Mouse (Mus musculus) right cerebral cortex, postnatal 25 days (tissue): ENCODE results near the gene Txndc15.
"Not testable (repeated sequence)": the region's sequence is repeated elsewhere in the genome, so short reads cannot be mapped to it uniquely, and the experiment has no call there.

Experiments
- DNase-seq: peaks from one replicate; pipeline ENCODE4 v3.0.0; 2022

Gene Txndc15

DNA sequence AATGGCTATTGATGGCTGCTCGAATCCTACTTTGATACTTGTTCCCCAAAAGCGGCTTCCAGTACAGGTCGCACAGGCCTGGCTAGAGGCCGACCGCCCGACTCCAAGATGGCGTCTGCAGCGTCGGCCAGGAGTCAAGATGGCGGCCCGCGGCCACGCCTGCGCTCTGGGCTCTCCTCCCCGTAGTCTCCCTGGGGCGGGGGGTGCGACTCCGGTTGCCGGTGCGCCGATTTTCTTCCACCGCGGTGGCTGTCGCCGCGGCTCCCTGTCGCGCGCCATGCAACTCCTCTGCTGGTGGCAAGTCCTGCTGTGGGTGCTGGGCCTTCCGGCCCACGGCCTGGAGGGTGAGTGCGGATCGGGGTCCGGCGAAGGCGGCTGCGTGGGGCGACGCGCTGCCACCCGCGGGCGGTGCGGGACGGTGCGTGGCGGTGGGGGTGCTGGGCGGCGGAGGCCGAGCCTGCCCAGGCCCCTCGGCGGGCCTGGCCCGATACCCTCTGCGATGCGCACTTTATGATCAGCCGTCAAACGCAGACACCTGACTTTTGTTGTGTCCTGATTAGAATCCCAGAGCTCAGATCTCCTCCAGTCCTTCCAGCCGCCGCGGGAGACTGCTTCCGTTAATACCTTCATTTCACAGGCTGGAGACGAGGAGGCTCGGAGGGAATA, at the start of gene Txndc15:
Gene Txndc15, plus strand, starts transcription at position 150 of the 666 bp plus-strand sequence.
- DNase-seq: peak; percentile 87

- no peak for DNase-seq
Observed at GRCm38 (mm10) chr13:55668550-55668949, 45.9 kb upstream of the Txndc15 start.

GRCm38 (mm10) chr13:55672711-55673110, 41.7 kb upstream of the Txndc15 start:
- DNase-seq: no peak

DNA sequence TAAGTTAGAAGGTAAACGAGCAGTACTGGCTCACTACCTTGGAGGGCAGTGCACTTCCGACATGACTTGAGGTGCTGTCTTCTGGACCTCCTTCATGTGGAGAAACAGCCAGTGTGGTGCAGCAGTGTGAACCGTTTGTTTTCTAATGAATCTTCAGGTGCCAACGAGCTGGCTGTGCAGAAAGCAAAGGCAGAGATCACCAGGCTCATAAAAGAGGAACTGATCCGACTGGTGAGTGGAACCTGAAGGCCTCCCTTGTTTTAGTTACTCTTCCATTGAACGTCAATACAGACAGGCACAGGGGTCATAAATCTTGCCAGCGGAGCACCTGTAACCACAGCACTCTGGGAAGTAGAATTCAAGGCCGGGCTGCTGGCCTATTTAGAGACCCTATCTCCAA, 37.1 kb upstream of the Txndc15 start:
- no peak for DNase-seq

GRCm38 (mm10) chr13:55682201-55682600, 32.2 kb upstream of the Txndc15 start:
- DNase-seq: no peak

GRCm38 (mm10) chr13:55683581-55683980, 30.9 kb upstream of the Txndc15 start:
- DNase-seq: no peak

DNA sequence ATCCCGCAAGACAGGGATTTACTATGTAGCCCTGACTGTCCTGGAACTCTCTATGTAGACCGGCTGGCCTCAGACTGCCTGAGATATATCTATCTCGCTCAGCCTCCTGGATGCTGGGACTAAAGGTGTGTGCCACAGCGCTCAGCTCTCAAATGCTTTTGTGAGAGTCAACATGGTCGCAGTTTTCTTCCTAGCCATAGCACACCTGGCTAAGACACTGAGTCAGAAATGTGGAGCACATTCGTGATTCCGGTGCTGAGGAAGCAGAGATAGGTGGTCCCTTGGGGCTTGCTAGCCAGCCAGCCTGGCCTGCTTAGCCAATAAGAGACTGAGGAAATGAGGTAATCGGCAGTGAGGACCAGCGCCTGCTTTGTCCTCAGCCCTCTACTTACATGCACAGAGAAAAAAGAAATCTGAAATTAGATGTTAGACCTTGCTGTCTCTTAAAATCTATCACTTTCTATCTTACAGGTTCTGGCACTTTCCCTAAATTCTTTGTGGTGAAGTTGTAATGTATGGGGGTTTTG, 28.3 kb upstream of the Txndc15 start:
- DNase-seq: no peak

DNA sequence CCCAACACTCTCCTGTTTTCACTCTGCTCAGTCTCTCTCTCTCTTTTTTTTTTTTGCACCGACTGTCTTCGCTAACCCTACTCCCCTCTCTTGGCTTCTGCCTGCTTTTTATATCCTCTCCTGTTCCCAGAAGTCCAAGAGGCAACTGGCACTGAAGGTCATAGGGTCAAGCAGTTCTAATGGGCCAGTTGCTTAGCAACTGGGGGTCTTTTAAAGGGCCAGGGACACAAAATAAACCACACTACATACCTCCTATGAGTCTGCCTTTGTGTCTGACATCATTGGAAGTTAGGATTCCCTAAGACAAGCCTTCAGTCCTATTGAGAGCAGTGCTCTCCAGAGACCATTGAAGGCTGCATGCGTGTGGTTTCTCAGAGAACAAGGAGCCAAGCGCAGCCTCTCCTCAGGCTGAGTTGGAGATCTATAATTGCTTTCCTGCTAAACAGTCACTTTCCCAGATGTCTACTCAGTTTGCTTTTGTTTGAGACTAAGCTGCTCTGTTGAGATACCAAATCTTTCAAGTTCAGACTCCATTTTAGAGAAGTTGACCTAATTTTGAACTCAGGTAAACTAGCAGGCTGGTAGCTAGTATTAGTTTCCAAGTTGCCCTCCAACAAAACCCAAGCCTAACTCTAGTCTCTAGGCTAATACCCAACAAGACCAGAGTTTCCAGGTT, 26.4 kb upstream of the Txndc15 start:
- no peak for DNase-seq

DNA sequence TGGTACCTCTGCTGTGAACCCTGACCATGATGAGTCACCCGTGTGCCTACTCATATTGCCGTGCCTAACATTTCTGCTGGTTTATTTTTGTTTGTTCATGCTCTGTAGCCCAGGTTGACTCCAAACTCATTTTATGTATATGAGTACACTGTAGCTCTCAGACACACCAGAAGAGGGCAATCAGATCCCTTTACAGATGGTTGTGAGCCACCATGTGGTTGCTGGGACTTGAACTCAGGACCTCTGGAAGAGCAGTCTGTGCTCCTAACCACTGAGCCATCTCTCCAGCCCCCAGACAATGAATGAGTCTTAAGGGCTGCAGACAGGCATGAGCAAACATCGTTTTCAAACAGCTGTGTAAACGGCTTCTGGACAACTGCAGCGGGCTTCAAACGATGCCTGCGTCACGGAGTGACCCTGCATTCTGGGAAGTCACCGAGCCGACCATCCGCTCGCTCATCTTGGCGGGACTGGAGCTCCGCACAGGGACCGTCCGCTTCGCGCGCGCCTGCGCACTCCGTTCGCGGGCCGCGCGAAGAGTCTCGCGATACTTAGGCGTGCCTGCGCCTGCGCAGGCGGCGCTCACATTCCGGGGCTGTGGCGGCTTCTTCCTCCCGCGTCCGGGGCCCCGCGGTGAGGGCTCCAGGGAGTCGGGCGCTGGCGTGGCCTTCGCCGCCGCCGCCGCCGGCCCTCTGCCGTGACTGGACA, 21.8 kb upstream of the Txndc15 start, which contains the start of gene B230219D22Rik:
Gene B230219D22Rik, plus strand, starts transcription at position 590 of the 708 bp plus-strand sequence.
- DNase-seq: peak; percentile 91

DNA sequence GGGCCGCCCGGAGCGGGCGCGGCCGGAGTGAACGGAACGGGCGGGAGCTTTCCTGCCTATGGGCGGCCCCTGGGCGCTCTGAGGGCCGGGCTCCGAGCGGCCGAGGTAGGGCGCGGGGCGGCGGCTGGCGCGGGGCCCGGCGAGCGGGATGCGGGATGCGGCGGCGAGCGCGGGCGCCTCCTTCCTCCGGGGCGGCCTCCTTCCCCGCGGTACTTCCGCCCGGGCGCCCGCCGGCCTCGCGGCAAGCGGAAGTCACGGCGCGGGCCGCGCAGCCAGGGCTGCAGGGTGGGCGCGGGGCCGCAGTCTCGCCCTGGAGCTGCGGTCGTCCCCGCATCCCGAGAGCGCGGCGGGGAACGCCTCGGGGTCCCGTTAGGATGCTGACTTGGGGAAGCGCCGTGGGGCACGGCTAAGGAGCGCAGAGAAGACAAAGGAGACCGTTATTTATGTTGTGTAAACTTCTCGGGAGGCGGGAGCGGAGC, 21.2 kb upstream of the Txndc15 start:
- no peak for DNase-seq

- DNase-seq: no peak
Observed at GRCm38 (mm10) chr13:55694110-55694509, 20.3 kb upstream of the Txndc15 start.

DNA sequence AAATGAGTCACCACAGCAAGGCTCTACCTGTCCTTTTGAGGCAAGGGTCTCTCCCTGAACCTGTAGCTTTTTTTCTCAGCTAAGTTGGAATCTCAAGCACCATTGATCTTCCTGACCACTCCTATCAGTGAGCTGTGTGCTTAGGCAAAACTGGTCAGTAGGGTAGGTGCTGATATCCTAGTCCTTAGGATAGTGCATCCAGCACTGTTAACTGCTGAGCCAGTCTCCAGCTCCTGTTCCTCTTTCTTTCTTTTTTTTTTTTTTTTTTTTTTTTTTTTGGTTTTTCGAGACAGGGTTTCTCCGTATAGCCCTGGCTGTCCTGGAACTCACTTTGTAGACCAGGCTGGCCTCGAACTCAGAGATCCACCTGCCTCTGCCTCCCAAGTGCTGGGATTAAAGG, 18.5 kb upstream of the Txndc15 start:
- DNase-seq: not testable (repeated sequence)

GRCm38 (mm10) chr13:55704301-55704700, 10.1 kb upstream of the Txndc15 start:
- DNase-seq: no peak

GRCm38 (mm10) chr13:55712846-55713245, 1.6 kb upstream of the Txndc15 start:
- no peak for DNase-seq

- no peak for DNase-seq
Observed at GRCm38 (mm10) chr13:55715167-55715512, 690 bp downstream of the Txndc15 start.

- no peak for DNase-seq
Observed at GRCm38 (mm10) chr13:55715908-55716510, 1.6 kb downstream of the Txndc15 start.

DNA sequence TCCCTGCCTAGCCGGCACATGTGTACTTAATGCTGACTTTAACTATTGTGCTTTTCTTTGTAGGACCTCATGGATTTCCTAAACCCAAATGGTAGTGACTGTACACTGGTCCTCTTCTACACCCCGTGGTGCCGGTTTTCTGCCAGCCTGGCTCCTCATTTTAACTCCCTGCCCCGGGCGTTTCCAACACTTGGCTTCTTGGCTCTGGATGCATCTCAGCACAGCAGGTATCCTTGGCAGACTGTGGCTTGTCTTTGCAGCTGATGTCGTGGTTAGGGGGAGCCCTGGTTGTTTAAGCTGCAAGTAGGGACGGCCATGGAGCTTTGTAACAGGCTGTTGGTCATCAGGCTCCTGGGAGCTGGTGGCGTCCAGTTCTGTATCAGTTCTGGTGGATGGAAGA, 7.1 kb downstream of the Txndc15 start:
- no peak for DNase-seq

- DNase-seq: no peak
Observed at GRCm38 (mm10) chr13:55721995-55722394, 7.5 kb downstream of the Txndc15 start.

DNA sequence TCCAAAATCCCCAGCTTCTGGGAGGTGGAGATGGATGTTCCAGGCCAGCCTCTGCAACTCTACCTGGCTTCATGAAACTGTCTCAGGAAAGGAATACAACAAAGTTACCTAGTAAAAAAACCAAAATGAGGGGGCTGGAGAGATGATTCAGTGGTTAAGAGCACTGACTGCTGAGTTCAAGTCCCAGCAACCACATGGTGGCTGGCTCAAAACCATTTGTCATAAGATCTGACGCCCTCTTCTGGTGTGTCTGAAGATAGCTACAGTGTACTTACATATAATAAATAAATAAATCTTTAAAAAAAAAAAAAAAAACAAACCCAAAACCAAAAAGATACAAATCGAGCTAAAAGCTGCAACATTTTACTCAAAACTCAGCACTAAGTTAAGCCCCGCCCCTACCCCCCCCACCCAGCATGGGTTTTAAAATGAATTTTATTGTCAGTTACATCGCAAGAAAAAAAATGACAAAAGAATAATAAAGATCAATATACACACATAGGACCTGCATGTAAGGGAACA, 12.2 kb downstream of the Txndc15 start:
- no peak for DNase-seq

GRCm38 (mm10) chr13:55727120-55727838, 12.8 kb downstream of the Txndc15 start, which contains the start of gene Pcbd2:
Pcbd2 (plus strand) TSS chr13:55727368.
- peak; percentile 86 for DNase-seq

DNA sequence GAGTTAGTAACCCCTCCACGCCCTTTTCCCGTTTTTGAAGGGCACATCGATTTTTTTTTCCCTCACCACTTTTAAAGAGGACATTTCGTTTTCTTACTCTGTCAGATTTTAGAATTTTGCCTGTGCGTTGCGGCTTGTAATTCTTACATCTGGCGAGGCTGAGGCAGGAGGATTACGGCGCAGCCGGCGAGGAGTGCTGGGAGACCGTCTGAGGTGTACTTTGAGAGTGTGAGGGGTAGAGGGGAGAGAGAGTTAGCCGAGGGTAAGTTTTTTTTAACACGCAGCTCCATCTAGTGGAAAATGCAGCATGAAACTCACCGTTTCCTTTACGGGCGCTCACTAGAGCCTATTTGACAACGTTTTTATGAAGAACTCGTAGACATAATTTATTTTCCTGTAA, 13.4 kb downstream of the Txndc15 start:
- DNase-seq: peak; percentile 50

- no peak for DNase-seq
Observed at GRCm38 (mm10) chr13:55730716-55731115, 16.3 kb downstream of the Txndc15 start.
